Mouse (Mus musculus): Measurements from ENCODE around the gene Mief2.

The Mief2 gene

DNA sequence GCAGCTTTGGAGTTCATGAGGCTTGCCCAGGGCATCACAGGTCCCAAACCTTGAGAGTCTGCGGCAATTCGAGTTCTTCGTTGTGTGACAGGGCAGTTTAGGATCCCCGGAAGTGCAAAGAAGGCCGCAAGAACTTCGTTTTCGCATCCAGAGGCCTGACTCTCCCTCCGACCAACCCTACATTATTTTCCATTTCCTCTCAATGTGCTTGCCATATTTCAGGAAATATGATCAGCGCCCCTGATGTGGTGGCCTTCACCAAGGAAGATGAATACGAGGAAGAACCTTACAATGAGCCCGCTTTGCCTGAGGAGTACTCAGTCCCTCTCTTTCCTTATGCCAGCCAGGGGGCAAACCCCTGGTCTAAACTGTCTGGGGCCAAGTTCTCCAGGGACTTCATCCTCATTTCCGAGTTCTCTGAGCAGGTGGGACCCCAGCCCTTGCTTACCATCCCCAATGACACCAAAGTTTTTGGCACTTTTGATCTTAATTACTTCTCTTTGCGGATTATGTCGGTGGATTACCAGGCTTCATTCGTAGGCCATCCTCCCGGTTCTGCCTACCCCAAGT lies 49.7 kb downstream of the Mief2 start:
- no peak for DNase-seq

DNA sequence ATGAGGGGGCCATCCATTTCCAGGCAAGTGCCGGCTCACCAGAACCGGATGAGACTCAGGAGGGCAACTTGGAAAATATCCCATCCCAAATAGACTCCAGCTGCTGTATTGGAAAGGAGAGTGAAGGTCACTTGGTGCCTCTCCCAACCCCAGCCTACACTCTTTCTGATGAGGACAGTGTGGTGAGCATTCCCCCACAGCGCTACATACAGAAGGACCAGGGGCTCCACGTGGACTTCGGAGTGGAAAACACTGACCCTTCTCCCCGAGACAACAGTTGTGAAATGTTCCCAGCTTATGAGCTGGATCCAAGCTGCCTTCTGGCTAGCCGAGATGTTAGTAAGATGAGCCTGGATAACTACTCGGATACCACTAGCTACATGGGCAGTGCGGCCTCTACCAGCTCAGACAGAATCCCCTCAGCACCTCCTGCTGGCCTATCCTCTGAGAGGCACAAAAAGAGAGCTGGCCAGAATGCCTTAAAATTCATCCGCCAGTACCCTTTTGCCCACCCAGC lies 51.5 kb downstream of the Mief2 start:
- no peak for DNase-seq

All from spleen, adult 18-20 months (tissue).